Mouse (Mus musculus): ENCODE data around the gene Sufu.

DNA sequence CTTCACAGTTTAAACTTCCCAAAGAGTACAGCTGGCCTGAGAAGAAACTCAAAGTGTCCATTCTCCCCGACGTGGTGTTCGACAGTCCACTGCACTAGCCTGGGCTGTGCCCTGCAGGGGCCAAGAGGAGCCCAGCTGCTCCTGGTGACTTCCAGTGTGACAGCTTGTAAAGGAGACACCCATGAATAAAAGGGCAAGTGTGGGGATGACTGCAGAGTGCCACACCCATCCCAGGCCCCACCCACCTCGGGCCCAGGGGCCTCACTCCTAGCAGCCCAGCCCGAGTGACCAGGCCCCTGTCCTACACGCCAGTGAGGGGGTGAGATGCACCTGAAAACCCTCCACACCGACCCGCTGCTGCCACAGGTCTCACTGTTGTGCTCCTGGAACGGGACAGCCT, 89.2 kb downstream of the Sufu start:
- no peak for TF ChIP-seq EP300 (IDR thresholded peaks at IDR 0.05; ENCODE audit: low read depth in 1 of 2, low read length in 2 of 2)
- no peak for TF ChIP-seq POLR2A (IDR thresholded peaks at IDR 0.05; ENCODE audit: control insufficient read depth in 1 of 2, insufficient read depth in 1 of 2, low read depth in 1 of 2, low read length in 2 of 2, poor library complexity in 1 of 2)
